Mouse (Mus musculus) gastrocnemius, postnatal 10 days (tissue): Measurements from ENCODE around the gene Luc7l3. TPM values are rescaled to one million over a fixed set of nuclear protein-coding genes. Genes with fewer than 3 reads are reported as not detected.

Source experiments
- DNase-seq: peaks from one replicate; pipeline ENCODE4 v3.0.0; 2021; ENCODE audit warnings: mixed read lengths
- total RNA-seq, 2 experiments: library from RNA; stranded (reverse); gene quantifications; 2 replicates each; pipeline ENCODE4 v1.2.3; 2021

Gene Luc7l3
- total RNA-seq, 2 experiments from 2014 or later: 31.8 to 55.4 TPM

DNA sequence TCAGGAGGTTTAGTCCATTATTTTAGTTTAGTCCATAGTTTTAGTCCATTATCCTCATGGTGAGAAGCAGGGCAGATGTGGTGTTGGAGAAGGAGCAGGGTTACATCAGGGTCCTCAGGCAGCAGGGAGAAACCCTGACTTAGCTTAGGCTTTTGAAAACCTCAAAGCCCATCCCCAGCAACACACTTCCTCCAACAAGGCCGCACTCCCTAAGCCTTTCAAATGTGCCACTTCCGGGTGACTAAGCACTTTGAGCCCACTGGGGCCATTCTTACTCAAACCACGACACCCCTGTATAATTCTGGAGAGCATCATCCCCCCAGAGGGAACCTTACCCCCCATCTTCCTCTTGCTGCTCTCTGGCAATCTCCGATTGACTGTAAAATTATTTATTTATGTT lies 62.0 kb downstream of the Luc7l3 start:
- DNase-seq: no peak

- DNase-seq: no peak
These were observed 63.8 kb downstream of the Luc7l3 start for GRCm38 (mm10) chr11:94257987-94258386.

DNA sequence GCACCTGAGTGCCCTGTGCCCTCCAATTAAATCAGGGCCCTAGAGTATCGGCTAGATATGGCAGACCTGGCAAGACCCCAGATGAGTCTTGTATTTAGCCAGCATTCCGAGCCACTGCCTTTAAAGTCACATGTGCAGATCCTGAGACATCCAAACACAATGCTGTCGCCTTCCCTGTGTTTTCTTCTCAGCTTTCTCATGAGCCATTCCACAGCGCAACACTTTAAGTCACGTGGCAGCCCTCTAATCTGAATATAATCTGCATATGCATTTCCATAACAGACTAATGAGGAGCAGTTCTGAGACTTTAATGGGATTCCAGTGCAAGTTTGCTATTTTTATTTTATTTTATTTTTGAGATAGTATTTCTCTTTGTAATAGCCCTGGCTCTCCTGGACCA lies 66.1 kb downstream of the Luc7l3 start:
- DNase-seq: no peak

DNA sequence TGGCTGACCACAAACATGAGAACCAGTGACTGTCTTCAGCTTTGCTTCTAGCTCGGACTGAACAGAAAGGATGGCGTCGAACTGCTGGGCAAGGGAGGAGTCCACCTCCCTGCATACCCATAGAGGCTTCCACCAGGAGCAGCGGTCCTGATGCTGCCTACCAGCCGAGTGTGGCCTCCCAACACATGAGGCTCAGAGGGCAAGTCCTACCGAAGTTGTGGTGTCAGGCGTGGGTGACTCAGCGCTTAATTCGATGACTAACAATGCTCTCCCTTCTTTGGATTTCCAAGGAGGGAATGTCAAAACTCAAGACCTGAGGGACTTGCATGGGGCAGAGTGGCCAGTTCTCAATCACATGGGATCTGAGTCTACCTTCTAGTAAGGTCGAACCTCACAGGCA lies 68.1 kb downstream of the Luc7l3 start:
- DNase-seq: no peak

- no peak for DNase-seq
These were observed 68.6 kb downstream of the Luc7l3 start for GRCm38 (mm10) chr11:94253156-94253555.

DNA sequence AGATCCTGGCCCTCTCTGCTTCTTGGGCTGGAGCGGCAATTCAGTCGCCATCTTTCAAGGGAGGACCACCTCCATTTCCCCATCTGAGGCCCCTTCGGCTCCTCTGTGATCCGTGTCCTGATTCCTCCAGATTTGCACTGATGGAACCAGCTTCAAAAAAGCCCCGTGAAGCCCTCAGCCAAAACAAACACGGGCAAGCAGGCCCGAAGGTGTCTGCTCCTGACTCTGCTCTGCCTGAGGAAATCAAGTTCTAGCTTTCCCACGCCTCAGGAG lies 75.1 kb downstream of the Luc7l3 start:
- DNase-seq: no peak

DNA sequence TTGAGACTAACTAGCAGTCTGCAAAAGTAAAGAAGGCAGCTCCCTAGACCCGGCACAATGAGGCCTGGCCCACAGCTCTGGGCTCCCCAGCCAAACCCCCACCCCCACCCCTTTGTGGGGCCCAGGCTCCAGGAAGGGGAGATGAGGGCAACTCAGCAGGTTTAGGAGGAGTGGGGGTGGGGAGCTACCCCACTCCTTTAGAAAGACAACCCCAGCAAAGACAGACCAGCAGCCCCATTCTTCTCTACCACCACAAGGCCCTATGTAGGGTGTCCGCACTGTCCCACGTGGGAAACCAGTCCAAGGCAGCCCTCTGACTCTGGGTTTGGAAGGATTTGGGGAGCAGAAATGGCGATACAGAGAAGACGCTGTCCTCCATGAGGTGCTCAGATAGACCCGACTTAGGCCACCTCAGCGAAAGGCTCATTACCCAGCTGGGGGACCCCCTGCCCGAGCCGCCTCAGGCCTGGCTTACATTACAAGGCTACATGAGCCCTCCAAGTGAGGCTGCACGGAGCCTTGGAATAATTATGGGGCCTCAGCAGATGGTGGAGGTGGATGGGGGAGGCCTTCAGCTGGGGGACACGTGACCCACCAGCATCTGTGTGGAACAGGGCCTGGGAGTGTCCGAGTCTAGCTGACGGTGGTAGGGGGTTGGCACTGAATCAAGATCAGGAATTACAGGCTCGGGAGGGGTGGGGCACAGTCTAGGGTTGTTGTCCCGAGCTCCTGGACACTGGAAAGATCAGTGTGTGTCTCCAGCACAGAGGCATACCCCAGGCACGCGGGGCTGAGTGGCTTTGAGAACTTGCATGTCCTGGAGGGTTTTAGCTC lies 75.6 kb downstream of the Luc7l3 start, which contains the start of gene Wfikkn2:
Gene Wfikkn2 (minus strand): TSS at position 51 of the 834 bp plus-strand sequence.
- no peak for DNase-seq

- no peak for DNase-seq
These were observed 77.4 kb downstream of the Luc7l3 start for GRCm38 (mm10) chr11:94244385-94244784.

DNA sequence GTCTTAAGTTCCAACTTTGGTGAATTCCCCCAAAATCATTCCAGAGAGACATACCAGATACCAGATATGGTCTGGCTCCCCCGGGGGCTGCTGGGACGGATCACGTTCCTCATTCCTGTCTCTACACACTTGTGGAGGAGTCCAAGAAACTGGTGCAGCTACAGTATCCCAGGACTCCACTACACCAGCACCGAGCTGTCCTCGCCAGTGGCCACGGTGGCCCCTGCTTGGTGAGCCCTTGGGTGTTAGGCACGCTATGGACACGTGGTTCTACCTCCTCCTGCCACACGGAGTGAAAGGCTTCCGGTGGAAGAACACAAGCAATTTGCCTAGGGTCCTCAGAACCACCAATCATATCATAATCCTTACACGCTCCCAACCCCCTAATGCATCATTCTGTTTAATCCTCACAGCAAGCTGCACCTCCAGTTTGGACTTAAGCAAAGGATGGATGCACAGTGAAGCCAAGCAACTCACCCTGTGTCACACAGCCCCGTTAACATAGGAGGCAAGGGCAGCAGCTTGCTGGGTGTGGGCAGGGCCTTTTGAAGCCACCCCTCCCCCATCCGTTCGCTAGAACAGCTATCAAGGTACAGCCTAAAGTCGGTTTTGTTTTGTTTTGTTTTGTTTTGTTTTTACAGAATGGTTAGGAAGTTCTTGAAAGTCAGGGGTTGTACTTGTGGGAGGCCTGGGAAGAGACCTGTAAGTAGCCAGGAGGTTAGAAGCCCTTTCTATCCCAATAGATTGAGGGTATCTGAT lies 78.2 kb downstream of the Luc7l3 start:
- DNase-seq: peak; percentile 31

DNA sequence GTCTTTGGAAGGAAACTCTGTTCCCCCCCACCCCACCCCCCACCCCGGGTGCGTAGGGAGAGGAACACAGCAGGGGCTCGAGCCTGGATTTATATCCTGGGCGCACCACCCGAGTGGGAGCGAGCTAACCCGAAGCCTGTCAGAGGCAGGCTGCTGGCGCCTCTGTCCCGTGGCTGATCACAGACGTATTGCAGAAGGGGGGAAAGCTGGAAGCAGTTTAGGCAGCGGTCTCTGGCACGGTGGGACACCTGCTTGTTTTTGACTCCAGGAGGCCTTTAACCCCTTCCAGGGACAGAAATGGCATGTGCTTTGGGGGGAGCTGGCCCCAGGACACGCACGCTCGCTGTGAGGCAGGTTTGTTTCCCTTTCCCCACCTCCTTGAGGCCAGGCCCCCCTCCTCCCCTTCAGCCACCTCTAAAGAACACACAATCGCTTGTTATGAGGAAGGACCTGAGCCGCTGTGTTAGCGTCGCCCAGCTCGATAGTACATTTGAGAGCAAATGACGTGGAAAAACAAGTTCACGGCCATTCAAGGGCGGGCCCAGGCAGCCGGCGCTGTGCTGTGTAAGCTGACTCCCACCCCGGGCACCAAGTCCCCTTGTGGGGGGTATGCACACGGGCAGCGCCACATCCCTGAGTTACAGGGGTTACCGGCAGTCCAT lies 78.9 kb downstream of the Luc7l3 start:
- peak; percentile 48 for DNase-seq

DNA sequence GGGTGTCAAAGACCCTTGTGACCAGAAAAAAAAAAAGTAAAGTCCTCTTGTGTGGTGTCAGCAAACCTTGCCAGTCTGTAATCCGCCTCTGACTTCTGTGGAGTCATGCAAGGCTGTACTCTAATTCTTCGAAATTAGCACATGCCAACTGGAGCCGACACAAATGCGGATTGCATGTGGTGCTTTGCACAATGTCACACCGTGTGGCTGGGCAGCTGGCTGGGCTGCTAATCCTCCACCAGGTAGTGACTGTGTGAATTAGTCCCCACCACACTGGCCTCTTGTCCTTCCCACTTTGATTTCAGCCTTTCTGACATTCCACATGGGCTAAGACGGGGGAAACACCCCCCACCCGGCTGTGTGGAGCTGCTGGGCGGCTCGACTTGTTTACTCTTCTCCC lies 82.1 kb downstream of the Luc7l3 start:
- DNase-seq: no peak

DNA sequence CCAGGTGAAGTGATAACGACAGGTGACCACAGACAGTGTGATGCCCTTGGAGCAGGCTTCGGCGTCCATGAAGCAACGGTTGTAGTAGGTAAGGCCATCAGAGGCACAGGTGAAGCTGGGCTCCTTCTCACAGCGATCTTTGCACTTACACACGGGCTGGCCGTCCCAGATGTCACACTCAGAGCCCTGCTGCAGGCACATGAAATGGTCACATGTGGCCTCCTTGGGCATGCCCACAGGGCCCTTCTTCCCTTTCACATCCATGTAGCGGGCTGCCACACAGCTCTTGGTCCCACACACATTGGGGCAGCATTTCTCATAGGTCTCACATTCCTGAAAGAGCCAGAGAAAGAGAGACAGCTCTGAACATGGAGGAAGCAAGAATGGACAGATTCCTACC lies 83.0 kb downstream of the Luc7l3 start:
- no peak for DNase-seq

Other genes with a start within 250 kb of the Luc7l3 start
- gene Tob1, start 110.5 kb downstream of the Luc7l3 start, total RNA-seq: 100 to 1,000 TPM in 1 of 2 experiments, 10 to 100 TPM in 1; 85.6 to 102 TPM
- 1 to 10 TPM; 1.9 to 2.6 TPM for gene Wfikkn2, start 76.0 kb downstream of the Luc7l3 start, total RNA-seq
- not detected for gene Gm21885, start 40.1 kb downstream of the Luc7l3 start, total RNA-seq
- 100 to 1,000 TPM; 135 to 141 TPM for gene Ankrd40, start 6.0 kb upstream of the Luc7l3 start, total RNA-seq
- 1 to 10 TPM; 1.9 to 2.1 TPM for gene Abcc3, start 71.0 kb upstream of the Luc7l3 start, total RNA-seq
- gene Cacna1g, start 152.2 kb upstream of the Luc7l3 start, total RNA-seq: 1 to 10 TPM; 7.0 to 9.0 TPM
- gene Spata20, start 164.2 kb upstream of the Luc7l3 start, total RNA-seq: not detected
- under 1 TPM; 0.21 to 0.59 TPM for gene Epn3, start 178.0 kb upstream of the Luc7l3 start, total RNA-seq
- not detected for gene Mycbpap, start 199.8 kb upstream of the Luc7l3 start, total RNA-seq
- 1 to 10 TPM; 4.3 to 6.0 TPM for gene Rsad1, start 227.3 kb upstream of the Luc7l3 start, total RNA-seq
- gene Chad, start 243.1 kb upstream of the Luc7l3 start, total RNA-seq: 10 to 100 TPM; 10.3 to 14.3 TPM